Mouse (Mus musculus) embryonic facial prominence, embryonic 14.5 days (tissue): Measurements from ENCODE around the gene Ttll5. TPM values are rescaled to one million over a fixed set of nuclear protein-coding genes. Genes with fewer than 3 reads are reported as not detected.
A peak's percentile ranks its signal among the peaks of the same experiment; 100 is the strongest.

Source experiments
- ATAC-seq: fragments of 200-750 bp; cut with Nextera tagmentation; 2 replicates; pipeline ENCODE4 v1.8.0; 2017; ENCODE audit warnings: low read depth, moderate number of reproducible peaks, moderate TSS enrichment
- DNase-seq: peaks from one replicate; pipeline ENCODE4 v3.0.0-alpha.2; 2015; ENCODE audit warnings: low spot score
- H3K27ac ChIP-seq: fragments of 300-500 bp; sonication (generic); replicated peaks from 2 replicates; pipeline ENCODE4 v1.5.1; 2014; ENCODE audit warnings: low read depth, mild to moderate bottlenecking, low read length, moderate library complexity
- H3K27me3 ChIP-seq: fragments of 300-500 bp; sonication (generic); replicated peaks from 2 replicates; pipeline ENCODE4 v1.6.1; 2014; ENCODE audit warnings: low read length; ENCODE audit not compliant: control insufficient read depth, insufficient read depth
- H3K36me3 ChIP-seq: fragments of 300-500 bp; sonication (generic); 2 replicates; pipeline ENCODE4 v1.6.1; 2014; ENCODE audit warnings: low read length, mixed read lengths; ENCODE audit not compliant: control insufficient read depth, insufficient read depth
- H3K4me1 ChIP-seq: fragments of 300-500 bp; sonication (generic); 2 replicates; pipeline ENCODE4 v1.6.1; 2014; ENCODE audit warnings: antibody characterized with exemption, low read length; ENCODE audit not compliant: control insufficient read depth, insufficient read depth
- H3K4me2 ChIP-seq: fragments of 300-500 bp; sonication (generic); 2 replicates; pipeline ENCODE4 v1.6.1; 2014; ENCODE audit warnings: low read depth, mild to moderate bottlenecking, low read length, moderate library complexity, mixed read lengths
- H3K4me3 ChIP-seq: fragments of 300-500 bp; sonication (generic); 2 replicates; pipeline ENCODE4 v1.5.1; 2014; ENCODE audit warnings: low read depth, mild to moderate bottlenecking, low read length
- H3K9ac ChIP-seq: fragments of 300-500 bp; sonication (generic); 2 replicates; pipeline ENCODE4 v1.6.1; 2014; ENCODE audit warnings: low read depth, mild to moderate bottlenecking, low read length, moderate library complexity, mixed read lengths
- H3K9me3 ChIP-seq: fragments of 300-500 bp; sonication (generic); 2 replicates; pipeline ENCODE4 v1.6.1; 2016; ENCODE audit warnings: low read length; ENCODE audit not compliant: control insufficient read depth
- WGBS: fragments of 180-500 bp; shearing (Covaris S2); extraction: QIAGEN DNeasy Blood & Tissue Kit; methylation state at CpG from one replicate; pipeline ENCODE4 v1.1.7; 2014; 5-methylcytosine and 5-hydroxymethylcytosine counted together
- polyA plus RNA-seq: library from polyadenylated mRNA; unstranded; fragments of >200 nt; fragmentation: Nextera tagmentation; extraction: Ambion mirVana; gene quantifications from 2 replicates; pipeline ENCODE4 v1.2.1, GENCODE M21; 2014

Ttll5 gene
- polyA plus RNA-seq, 1 experiment from 2014 or later, result 12.4 TPM

DNA sequence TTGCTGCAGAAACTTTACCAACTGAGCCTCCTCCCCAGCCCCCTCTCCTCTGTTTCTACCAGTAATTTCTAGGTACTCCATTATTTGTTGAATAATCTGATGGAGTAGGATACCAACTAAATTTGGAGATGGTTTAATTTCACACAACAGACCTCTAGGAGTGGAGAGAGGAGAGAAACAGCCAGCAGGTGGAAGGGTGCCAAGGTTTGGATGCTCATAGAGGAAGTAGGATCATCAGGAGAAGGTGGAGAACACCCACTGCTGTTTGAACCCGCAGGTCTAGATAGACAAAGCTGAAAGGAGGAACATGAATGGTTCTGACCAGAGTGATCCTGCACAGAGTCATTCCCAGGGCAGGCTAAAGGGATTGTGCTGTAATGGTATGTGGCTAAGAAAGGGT lies 28.9 kb upstream of the Ttll5 start:
- DNase-seq (no peak), ATAC-seq (no peak)
- no peaks in the 10 kb centered on the region for H3K9me3 ChIP-seq
- WGBS, result 75% methylated on average over 1 of the region's 1 CpGs
- H3K27ac ChIP-seq, result no peak overlapping the region
- no peak overlapping the region for H3K4me3 ChIP-seq
- H3K9ac ChIP-seq, result no peak overlapping the region
- H3K27me3 ChIP-seq, result no peaks in the 10 kb centered on the region
- H3K36me3 ChIP-seq, result no peaks in the 10 kb centered on the region
- no peak overlapping the region for H3K4me2 ChIP-seq
- no peaks in the 10 kb centered on the region for H3K4me1 ChIP-seq

DNA sequence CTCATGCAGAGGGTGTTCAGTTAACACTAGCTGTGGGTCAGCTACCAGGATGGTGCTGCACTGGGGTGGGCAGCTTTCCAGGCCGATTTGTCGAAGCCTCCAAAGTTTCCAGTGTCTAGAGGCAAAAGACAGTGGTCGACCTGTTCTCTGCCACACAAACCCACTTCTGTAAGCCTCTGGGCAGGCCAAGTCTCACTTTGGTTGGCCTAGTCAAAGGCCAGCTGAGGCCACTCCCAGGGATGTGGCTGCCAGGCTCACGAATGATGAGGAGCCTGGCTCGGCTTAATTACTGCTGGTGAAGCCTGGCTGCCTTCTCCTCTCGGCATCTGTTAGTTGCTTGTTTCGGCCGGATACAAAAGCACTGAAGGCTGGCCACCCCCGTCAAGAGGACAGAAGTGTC lies 24.4 kb upstream of the Ttll5 start:
- Histone ChIP-seq H3K4me2 (no peak overlapping the region), H3K4me3 (no peak overlapping the region), H3K9me3 (no peaks in the 10 kb centered on the region), H3K9ac (no peak overlapping the region), H3K36me3 (no peaks in the 10 kb centered on the region), H3K27me3 (no peaks in the 10 kb centered on the region), H3K27ac (no peak overlapping the region), H3K4me1 (no peaks in the 10 kb centered on the region)
- 33% methylated on average over 9 of the region's 9 CpGs for WGBS
- ATAC-seq, result peak; percentile 47; the same call in 1 of the 2 replicates
- DNase-seq, result peak; percentile 52

DNA sequence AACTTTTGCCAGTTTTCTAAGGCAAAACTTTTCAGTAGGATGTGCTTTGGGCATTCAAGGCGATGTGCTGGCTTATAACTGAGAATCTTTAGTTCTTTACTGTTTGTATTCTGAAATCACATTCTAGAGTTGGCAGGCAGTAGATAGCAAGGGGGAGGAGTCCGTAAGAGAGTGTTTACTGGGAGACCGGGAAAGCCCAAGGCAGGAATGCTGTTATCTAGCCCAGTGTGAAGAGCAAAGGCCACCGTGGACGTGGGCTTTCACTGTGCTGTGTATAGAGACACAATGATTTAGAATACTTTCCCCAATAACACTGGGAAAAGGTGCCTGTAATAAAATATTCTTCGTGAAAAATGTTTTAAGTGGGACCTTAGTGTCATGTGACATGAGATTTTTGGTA lies 14.7 kb upstream of the Ttll5 start:
- Histone ChIP-seq H3K9ac (no peak overlapping the region), H3K27ac (no peak overlapping the region), H3K4me3 (no peak overlapping the region), H3K9me3 (no peaks in the 10 kb centered on the region), H3K4me1 (no peaks in the 10 kb centered on the region), H3K27me3 (no peaks in the 10 kb centered on the region), H3K4me2 (no peak overlapping the region), H3K36me3 (peaks cover 29% of the 10 kb centered on the region)
- DNase-seq (no peak), ATAC-seq (no peak)
- 77% methylated on average over 6 of the region's 6 CpGs for WGBS

DNA sequence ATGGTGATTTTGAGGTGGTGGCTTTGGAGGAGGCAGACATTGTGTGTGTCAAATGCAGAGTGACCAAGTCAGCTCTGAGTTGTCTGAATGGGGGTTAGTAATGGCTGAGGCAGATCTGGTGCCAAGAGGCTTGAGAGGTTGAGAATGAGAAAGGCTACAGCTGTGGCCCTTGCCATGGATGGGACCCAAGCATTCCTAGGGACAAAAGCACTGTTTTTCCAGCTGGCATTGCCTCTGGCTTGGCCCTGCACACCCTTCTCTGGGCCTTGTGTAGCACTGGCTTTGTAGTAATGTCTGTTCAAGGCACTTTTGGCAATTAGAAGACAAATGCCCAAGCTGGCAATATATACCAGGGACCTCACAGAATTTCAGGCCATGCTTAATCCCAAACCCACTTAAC lies 13.5 kb upstream of the Ttll5 start:
- Histone ChIP-seq H3K4me3 (no peak overlapping the region), H3K4me1 (no peaks in the 10 kb centered on the region), H3K36me3 (peaks cover 42% of the 10 kb centered on the region), H3K9ac (no peak overlapping the region), H3K27ac (no peak overlapping the region), H3K9me3 (no peaks in the 10 kb centered on the region), H3K4me2 (no peak overlapping the region), H3K27me3 (no peaks in the 10 kb centered on the region)
- DNase-seq, result no peak
- no peak for ATAC-seq

DNA sequence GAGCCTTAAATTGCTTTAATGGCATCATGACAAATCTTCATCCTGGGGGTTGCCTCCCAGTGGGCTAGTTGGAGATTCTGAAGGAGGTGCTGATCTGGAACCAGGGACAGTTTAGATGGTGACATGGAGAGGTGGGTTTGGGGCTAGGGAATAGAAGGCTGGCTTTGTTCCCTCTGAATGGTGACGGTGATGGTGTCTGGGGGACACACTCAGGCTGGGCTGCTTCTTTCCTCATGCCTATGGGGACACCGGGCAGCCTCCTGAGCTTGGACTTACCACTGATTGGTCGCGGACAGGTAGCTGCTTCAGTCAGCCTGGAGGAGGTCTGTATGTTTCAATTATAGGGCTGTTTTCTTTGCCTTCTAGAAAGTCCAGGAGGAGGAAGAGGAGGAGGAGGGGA lies 12.8 kb upstream of the Ttll5 start:
- Histone ChIP-seq H3K9me3 (no peaks in the 10 kb centered on the region), H3K4me3 (no peak overlapping the region), H3K4me2 (no peak overlapping the region), H3K27ac (no peak overlapping the region), H3K4me1 (no peaks in the 10 kb centered on the region), H3K36me3 (peaks cover 49% of the 10 kb centered on the region), H3K27me3 (no peaks in the 10 kb centered on the region), H3K9ac (no peak overlapping the region)
- ATAC-seq (no peak), DNase-seq (no peak)
- WGBS, result 94% methylated on average over 4 of the region's 4 CpGs

DNA sequence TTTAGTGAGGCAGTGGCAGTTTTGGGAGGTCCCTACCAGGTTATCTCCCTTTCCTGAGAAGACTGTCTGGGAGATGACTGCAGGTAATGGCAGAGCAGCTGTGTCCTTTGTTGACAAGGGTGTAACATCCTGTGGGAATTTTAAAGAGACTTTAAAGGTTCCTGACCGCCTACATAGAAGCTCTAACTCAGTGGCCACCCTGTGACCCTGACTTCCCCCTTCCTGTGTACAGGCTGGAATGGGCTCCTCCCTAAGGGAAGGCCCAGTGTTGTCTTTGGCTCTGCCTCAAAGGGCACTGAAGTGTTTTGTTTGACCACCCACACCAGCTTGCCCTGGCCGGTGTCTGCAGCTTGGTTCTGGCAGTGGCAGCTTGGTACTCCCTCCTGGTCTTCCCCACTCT lies 10.9 kb upstream of the Ttll5 start:
- DNase-seq, result peak; percentile 30
- 85% methylated on average over 2 of the region's 2 CpGs for WGBS
- peaks cover 63% of the 10 kb centered on the region for H3K36me3 ChIP-seq
- H3K9ac ChIP-seq, result no peak overlapping the region
- H3K4me2 ChIP-seq, result no peak overlapping the region
- ATAC-seq, result 0 out of 2 replicates have a peak, but pooled peaks have one; percentile 22
- H3K4me3 ChIP-seq, result no peak overlapping the region
- no peak overlapping the region for H3K27ac ChIP-seq
- H3K27me3 ChIP-seq, result no peaks in the 10 kb centered on the region
- H3K4me1 ChIP-seq, result no peaks in the 10 kb centered on the region
- no peaks in the 10 kb centered on the region for H3K9me3 ChIP-seq

DNA sequence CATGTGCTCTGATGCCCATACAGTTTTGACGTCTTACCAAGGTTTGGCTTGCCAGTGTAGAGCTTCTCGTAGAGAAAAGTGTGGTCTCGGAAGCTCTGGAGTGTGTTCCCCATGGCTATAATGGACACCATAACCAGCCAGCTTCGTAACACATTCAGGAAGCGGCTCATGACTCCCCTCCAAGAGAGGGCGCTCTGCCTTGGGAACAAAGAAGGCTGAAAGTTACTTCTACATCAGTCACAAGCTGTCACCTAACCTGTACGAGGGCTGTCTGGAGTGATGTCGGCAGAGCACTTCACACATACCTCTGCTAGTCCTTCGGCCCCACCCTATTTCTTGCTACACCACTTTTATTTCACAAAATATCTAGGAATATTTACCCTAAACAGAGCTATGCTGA lies 2.4 kb upstream of the Ttll5 start:
- ATAC-seq (no peak), DNase-seq (no peak)
- Histone ChIP-seq H3K9ac (no peak overlapping the region), H3K27ac (no peak overlapping the region), H3K4me3 (no peak overlapping the region), H3K36me3 (peaks cover 42% of the 10 kb centered on the region), H3K4me2 (no peak overlapping the region), H3K27me3 (no peaks in the 10 kb centered on the region), H3K9me3 (no peaks in the 10 kb centered on the region), H3K4me1 (peaks cover 8% of the 10 kb centered on the region; the same call in 1 of the 2 replicates)
- 80% methylated on average over 9 of the region's 9 CpGs for WGBS

DNA sequence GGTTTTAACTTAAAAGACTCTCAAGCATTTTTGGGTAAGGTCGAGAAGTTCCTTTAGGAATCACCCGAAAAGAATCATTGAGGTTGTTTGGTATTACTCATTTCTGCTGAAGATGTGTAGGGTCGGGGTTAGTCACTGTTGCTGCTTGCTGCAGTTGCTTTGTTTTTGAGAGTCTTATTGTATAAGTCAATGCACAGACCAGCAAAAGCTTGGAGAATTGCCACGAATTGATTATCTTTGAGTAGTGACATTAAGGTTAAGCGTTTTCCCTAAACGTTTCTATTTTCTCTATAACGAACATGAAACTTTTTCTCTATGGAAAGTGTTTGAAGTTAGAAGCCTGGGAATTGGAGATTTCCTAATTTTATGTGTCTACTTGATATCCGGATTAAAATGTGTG lies 902 bp downstream of the Ttll5 start:
- H3K4me3 ChIP-seq, result peak overlapping the region; percentile 82
- H3K27me3 ChIP-seq, result no peaks in the 10 kb centered on the region
- H3K4me1 ChIP-seq, result peaks cover 8% of the 10 kb centered on the region; the same call in 1 of the 2 replicates
- 10% methylated on average over 8 of the region's 8 CpGs for WGBS
- ATAC-seq, result no peak
- peak overlapping the region; percentile 81 for H3K9ac ChIP-seq
- H3K9me3 ChIP-seq, result no peaks in the 10 kb centered on the region
- peaks cover 28% of the 10 kb centered on the region; the same call in 1 of the 2 replicates for H3K36me3 ChIP-seq
- H3K27ac ChIP-seq, result peak overlapping the region; percentile 98
- peak overlapping the region; percentile 72 for H3K4me2 ChIP-seq
- no peak for DNase-seq

DNA sequence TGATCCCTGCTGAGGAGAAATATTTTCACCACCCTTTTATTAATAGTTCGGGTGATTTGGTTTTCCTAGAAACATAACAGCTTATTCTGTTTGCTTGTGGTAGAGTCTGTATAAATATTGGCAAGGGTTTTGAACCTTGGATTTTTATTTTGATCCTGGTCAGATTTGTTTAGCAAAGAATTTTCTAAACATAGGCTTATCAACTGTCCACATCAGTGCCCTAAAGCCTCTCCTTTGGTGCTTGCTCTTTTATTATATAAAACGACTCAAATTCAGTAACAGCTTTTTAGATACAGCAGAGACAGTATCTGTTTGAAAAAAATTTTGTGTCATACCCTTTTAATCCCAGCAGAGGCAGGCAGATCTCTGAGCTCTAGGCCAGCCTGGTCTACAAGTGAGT lies 1.4 kb downstream of the Ttll5 start:
- Histone ChIP-seq H3K9ac (no peak overlapping the region), H3K27me3 (no peaks in the 10 kb centered on the region), H3K4me3 (peak overlapping the region; percentile 82), H3K4me2 (peak overlapping the region; percentile 72; the same call in 1 of the 2 replicates), H3K36me3 (peaks cover 24% of the 10 kb centered on the region; the same call in 1 of the 2 replicates), H3K27ac (no peak overlapping the region), H3K4me1 (peaks cover 8% of the 10 kb centered on the region; the same call in 1 of the 2 replicates), H3K9me3 (no peaks in the 10 kb centered on the region)
- no peak for ATAC-seq
- WGBS, result 68% methylated on average over 2 of the region's 2 CpGs
- no peak for DNase-seq
